Mouse (Mus musculus): ENCODE results near the gene Cct6b.
"Not testable (repeated sequence)": the region's sequence is repeated elsewhere in the genome, so short reads cannot be mapped to it uniquely, and the experiment has no call there.

The Cct6b gene

DNA sequence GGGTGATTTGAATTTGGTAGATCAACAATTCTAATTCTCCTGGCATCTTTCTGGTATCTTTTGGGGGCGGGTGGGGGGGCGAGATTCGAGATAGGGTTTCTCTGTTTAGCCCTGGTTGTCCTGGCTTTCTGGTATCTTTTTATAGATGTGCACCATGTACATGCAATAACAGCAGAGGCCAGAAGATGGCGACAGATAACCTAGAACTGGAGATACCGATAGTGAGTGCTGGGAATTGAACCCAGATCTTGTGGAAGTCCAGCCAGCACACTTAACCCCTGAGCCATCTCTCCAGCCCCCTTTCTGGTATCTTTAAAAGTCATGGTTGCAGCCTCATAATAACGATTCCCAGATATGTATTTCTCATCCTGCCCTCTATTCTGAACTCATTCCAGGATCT is 18.0 kb downstream of the Cct6b start:
- POLR2A ChIA-PET: interaction anchor here in 2 of 4 experiments (0.6 to 1.7 kb wide), 5 partner anchors 18 to 359 kb away, joined by 3 to 5 read pairs (median 4); partner anchors contain the start of genes Cct6b (in 2 of the 2), Zfp830 (in 2 of the 2) and Rad51d (in 1 of the 2)
- CTCF ChIA-PET: interaction anchor here in 3 of 4 experiments (0.9 to 2.4 kb wide), 12 partner anchors 15 to 158 kb away, joined by 3 to 13 read pairs (median 6); partner anchors contain the start of genes Rad51d (in 3 of the 3), Cct6b (in 1 of the 3) and Zfp830 (in 1 of the 3)

DNA sequence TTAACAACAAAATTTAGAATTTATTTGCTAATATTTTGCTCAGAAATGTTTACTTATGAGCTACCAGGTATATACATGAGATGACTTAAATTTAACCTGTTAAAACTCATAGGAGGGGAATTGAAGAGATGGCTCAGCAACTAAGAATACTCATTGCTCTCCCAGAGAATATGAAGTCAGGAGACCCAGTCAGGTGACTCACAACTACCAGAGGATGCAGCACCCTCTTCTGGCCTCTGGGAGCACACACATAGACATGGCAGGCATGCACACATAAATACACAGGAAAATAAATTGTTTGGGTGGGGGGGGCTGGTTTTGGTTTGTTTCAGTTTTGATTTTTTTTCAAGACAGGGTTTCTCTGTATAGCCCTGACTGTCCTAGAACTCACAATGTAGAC is 25.1 kb downstream of the Cct6b start:
- CTCF ChIA-PET: interaction anchor here in 3 of 4 experiments (0.6 to 1.5 kb wide), 3 partner anchors 503 to 1612 kb away, joined by 3 to 6 read pairs (median 3); no protein-coding TSS in a partner anchor
- POLR2A ChIA-PET: no interaction called here

DNA sequence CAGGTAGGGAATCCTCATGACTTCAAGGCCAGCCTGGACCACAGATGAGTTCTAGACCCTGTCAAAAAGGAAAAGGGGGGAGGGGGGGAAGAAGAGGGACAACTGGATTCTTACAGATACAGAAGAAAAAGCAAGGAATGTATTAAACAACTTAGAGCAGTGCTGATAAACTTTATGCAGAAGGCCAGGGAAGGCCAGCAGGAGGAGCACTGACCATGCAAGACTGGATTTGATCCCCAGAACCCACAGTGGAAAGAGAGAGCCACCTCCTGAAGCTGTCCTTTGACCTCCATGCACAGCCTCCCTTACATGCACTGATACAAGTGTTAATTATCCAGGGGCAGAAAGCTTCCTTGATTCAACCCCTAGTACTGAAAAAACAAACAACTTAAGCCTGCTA is 29.9 kb downstream of the Cct6b start:
- POLR2A ChIA-PET: interaction anchor here in 2 of 4 experiments (0.6 to 0.7 kb wide), 3 partner anchors 31 to 230 kb away, joined by 3 to 9 read pairs (median 3); no protein-coding TSS in a partner anchor

DNA sequence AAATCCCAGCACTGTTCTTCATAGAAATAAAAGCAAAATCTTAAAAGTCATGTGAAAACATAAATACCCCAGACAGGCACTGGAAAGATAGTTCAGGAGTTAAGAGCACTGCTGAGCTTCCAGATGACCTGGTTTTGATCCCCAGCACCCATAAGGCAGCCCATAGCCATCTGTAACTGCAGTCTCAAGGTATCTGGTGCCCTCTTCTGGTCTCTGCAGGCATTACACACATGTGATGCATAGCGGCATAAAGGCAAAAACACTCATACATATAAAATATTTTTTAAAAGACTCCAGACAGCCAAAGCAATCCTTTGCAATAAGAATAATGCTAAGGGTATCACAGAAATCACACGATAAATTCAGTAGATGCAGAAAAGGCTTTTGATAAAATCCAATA is 37.3 kb downstream of the Cct6b start:
- ChIA-PET POLR2A (no interaction called here), CTCF (interaction anchor here in 2 of 4 experiments (1.1 to 1.4 kb wide), 3 partner anchors 43 to 492 kb away, joined by 3 to 5 read pairs (median 4); no protein-coding TSS in a partner anchor)

More for the DNA sequence above, 29.9 kb downstream of the Cct6b start:
- CTCF ChIA-PET: interaction anchor here (0.6 to 1.6 kb wide), 9 partner anchors 30 to 499 kb away, joined by 3 to 6 read pairs (median 4); partner anchors contain the start of genes Cct6b (in 2 of the 4) and Zfp830 (in 2 of the 4)

DNA sequence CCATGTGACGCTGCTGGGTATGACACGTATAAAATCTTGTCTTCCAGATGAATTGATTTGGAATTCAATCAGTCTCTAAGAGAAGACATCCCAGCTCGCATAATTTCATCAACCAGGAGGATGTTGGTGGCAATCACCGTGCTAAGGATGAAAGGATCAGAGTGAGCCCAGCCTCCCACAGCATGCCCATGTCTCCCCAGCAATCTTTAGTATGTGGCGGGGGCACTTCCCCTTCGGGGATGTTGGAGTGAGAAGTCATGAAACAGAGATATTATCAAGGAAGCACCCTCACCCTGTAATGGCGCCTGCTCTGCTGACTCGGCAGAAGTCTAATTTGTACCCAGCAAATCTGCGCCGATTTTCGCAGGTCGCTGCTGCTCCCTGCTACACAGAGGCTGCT is 44.8 kb downstream of the Cct6b start:
- ChIA-PET POLR2A (interaction anchor here in 3 of 4 experiments (0.6 to 1.3 kb wide), 3 partner anchors 9 to 446 kb away, joined by 3 to 4 read pairs (median 3); partner anchors contain the start of gene Rad51d (in 1 of the 3)), CTCF (interaction anchor here in 3 of 4 experiments (0.8 to 1.4 kb wide), 3 partner anchors 12 to 195 kb away, joined by 3 read pairs; no protein-coding TSS in a partner anchor)

DNA sequence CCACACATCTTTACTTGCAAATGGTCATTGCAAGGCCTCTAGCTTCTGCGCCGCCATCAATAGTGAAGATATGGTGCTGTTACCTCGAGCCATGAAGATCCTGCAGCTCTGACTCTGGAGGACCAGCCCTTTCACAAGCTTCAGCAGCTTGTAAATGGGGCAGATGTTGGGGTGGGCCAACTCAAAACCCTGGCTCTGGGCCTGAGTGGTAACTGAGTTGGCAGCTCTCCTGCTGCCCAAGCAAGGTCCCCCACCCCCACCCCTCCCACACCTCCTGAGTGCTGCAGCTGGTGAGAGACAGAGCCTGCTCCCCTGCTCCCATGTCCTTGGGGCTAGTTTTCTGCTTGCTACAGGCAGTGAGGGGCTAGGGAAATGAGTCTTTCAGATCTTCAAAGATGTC is 51.4 kb downstream of the Cct6b start:
- ChIA-PET CTCF (no interaction called here), POLR2A (no interaction called here)

DNA sequence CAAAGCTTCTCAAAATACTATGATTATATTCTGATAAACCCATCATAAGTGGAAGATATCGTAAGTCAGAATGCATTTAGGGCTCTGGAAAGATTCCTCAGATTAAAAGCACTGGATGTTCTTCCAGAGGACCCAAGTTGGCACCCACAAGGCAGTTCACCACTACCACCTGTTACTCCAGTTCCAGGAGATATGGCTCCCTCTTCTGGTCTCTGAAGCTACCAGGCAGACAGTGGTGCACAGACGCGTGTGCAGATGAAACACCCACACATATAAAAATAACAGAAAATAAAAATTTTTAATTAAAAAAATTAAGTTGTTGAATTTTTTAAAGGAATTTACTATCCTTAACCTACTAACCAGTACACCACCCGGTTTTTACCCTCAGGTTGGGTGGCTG is 55.2 kb downstream of the Cct6b start:
- ChIA-PET POLR2A (no interaction called here), CTCF (interaction anchor here in 2 of 4 experiments (0.7 to 1.7 kb wide), 3 partner anchors 10 to 96 kb away, joined by 3 to 5 read pairs (median 3); no protein-coding TSS in a partner anchor)

DNA sequence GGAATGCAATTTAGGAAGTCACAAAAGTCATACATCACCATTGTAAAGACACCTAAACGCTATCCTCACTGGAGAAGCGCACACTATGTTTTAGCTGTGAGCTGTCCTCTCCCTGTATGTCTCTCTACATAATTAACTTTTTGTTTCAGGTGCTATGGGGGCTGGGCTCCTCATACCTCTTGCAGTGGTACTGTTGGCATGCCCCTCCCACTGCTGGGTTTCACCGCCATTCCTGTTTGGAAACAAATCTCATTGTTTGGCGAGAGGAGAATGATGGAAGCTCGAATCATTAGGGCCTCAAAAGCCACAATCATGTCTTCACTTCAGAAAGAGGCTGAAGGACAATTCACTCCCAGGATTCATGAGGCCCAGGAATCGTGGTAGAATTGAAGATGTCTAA is 59.0 kb downstream of the Cct6b start:
- ChIA-PET CTCF (no interaction called here), POLR2A (no interaction called here)

DNA sequence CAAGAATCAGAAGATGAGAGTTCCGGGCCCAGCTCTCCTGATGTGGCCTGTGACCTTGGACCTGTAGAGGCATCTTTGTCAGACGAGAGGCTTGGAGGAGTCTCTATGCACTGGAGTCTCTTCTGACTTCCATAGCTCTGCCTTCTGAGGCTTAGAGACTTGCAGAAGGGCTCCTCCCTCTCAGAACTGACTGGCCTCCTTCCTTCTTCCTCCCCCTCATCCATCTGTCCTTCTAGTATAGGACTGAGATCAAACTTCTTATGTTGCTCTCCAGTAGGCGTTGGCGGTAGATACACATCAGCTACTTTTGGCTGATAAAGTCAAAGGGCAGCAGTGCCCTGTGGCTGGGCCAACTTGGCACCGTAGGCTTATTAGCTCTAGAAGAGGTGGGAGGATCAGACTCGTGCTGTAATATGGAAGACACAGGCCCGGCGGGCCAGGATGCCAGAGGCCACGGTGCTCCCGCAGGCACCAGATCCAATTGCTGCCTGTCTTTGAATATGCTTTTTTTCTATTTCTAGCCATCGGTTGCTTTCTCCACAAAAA is 64.2 kb downstream of the Cct6b start:
- POLR2A ChIA-PET: interaction anchor here in 1 of 4 experiments (1.3 kb wide), 1 partner anchor 68 kb away, joined by 3 read pairs; no protein-coding TSS in a partner anchor
- CTCF ChIA-PET: interaction anchor here in 1 of 4 experiments (1.6 kb wide), 1 partner anchor 464 kb away, joined by 3 read pairs; no protein-coding TSS in a partner anchor

DNA sequence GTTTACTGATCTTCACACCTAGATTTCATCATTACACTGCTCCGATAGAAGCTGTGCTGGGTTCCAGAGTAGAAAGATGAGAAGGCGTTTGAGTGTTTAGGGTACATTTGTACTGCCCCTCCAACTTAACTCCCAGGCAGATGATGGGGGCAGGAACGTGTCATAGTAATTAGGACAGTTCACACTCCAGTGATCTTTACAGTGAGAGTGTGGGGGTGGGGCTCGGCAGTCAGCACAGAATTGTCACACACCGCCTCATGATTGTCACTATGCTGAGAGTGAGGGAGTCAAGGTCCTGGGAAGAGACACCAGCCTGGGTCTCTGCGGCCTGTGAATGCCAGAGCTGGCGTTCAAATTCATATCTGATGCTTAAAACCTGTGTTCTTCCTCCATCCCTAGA is 68.2 kb downstream of the Cct6b start:
- ChIA-PET CTCF (no interaction called here), POLR2A (interaction anchor here in 1 of 4 experiments (0.9 to 1.1 kb wide), 2 partner anchors 44 to 74 kb away, joined by 3 to 5 read pairs; no protein-coding TSS in a partner anchor)

DNA sequence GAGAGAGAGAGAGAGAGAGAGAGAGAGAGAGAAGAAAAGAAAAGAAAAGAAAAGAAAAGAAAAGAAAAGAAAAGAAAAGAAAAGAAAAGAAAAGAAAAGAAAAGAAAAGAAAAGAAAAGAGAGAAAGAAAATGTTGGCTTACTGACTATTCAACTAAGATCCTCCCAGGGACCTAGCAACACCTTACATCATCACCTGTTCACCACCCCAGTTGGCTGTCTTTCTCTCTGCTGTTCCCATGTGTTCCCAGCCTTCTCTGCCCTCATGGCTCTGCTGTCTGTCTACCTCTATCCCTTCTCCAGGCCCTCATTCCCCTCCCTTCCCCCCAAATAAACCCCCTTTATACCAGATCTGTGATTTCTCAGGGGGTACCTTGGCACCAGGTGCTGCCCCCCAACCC is 69.2 kb downstream of the Cct6b start:
- CTCF ChIA-PET, POLR2A ChIA-PET: not testable (repeated sequence)

DNA sequence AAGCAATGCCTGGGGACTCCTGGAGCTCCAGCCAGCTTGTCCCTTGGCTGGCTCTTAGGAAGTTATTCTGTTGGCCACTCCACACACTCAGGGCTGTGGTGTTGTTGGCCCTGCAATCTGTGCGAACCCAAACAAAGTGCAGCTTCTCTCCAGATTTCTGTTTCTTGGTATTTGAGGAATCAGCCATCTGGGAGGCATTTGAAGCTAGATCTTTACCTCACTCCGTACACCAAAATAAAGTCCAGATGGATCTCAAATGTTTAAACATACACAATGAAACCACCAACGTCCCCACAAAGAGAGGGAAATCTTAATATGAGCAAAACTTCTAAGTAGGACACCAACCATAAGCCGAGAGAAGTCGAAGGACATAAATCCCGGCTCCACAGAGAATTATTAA is 71.5 kb downstream of the Cct6b start:
- CTCF ChIA-PET: interaction anchor here in 1 of 4 experiments (0.6 kb wide), 1 partner anchor 461 kb away, joined by 3 read pairs; no protein-coding TSS in a partner anchor

DNA sequence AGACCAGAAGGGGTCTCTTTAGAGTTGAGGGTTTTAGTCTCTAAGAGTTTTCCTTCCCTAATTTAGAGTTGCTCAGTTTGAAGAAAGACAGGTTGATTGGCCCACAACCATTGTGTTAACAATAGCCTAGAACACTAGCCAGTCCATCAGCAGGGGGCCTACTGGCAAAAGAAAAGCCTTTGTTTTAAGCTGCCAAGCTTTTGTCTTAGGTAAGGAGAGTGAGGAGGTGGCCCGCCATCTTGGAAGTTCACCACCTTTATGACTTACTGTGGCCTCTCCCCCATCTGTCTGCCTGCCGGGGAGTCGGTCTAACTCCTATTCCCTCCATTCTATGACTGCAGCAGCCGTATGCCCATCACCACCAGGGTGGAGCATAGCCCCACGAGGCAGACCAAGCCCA is 73.6 kb downstream of the Cct6b start:
- ChIA-PET CTCF (interaction anchor here in 2 of 4 experiments (0.6 to 1.4 kb wide), 2 partner anchors 196 to 200 kb away, joined by 3 to 5 read pairs; partner anchors contain the start of gene Rad51d (in 1 of the 2)), POLR2A (interaction anchor here in 1 of 4 experiments (0.6 kb wide), 1 partner anchor 214 kb away, joined by 4 read pairs; no protein-coding TSS in a partner anchor)

More for the DNA sequence above, 71.5 kb downstream of the Cct6b start:
- POLR2A ChIA-PET: no interaction called here

DNA sequence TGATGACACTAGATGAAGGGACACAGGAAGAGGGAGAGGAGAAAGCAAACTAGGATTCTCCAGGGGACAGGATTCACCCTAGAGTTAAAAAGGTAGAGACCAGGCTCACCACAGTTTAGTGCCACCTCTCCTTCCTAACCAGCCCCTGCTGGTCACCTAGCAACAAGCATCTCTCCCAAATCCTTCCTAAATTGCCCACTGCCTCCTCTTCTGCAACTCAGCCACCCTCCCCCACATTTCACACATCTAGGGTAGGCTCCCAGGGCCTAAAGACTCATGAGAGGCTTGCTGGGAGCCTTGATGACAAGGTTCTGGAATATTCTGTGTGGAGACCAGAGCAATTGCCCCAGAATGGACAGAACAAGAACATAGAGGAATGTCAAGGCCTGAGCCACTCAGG is 76.5 kb downstream of the Cct6b start:
- ChIA-PET CTCF (no interaction called here), POLR2A (no interaction called here)

DNA sequence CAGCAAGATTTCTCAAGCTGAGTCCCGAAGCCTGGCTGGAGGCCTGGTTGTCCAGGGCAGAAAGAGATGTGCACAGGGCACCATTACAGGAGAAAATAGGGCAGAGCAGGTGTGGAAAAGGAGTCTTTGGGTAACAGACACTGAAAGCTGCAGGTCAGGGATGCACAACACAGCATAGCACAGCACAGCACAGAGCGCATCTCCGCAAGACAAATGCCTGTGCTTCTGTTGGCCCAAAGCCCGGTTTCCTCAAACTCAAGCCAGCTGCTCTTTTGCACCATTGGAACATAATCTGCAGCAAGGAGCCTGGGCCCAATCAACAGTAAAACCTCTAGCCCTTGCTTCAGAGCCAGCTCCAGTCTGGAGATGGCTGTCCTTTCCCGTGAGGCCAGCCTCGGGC is 79.4 kb downstream of the Cct6b start:
- POLR2A ChIA-PET: no interaction called here
- CTCF ChIA-PET: interaction anchor here in 3 of 4 experiments (1.0 to 1.8 kb wide), 4 partner anchors 24 to 71 kb away, joined by 4 to 7 read pairs (median 5); no protein-coding TSS in a partner anchor

DNA sequence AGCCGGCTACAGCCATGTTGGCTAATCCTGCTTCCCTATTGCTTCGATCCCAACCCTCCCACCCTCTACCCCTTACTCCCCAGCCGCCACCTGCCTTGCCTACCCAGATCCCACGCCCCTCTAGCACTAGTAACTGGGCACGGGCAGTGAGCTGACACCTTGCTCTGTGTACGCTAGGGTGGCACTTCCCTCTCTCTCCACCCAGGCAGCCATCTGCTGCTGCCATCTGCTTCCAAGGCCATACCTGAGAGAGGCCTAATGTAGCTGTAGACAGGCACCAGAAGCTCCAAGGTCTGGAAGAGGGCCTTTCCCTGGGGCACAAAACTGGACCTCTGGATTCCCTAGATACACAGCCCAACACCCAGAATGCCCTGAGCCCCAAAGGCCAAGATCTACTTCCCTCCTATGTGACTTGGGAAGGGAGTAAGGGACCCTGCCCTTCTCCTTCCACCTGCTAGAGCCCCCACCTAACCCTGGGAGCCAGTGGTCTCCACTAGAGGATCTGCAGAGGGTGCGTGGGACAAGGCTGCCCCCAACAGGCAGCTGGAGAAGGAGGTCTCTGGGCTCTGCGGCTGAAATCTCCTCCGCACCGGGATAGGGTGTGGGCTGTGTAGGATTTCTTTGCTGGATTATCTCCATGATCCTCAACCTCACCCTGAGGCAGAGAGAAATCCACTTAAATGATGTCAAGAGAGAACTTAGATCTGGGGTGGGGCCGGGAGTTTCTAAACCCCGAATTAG is 80.2 kb downstream of the Cct6b start:
- POLR2A ChIA-PET: no interaction called here
- CTCF ChIA-PET: interaction anchor here in 3 of 4 experiments (0.7 to 1.8 kb wide), 7 partner anchors 23 to 448 kb away, joined by 3 to 7 read pairs (median 5); no protein-coding TSS in a partner anchor

DNA sequence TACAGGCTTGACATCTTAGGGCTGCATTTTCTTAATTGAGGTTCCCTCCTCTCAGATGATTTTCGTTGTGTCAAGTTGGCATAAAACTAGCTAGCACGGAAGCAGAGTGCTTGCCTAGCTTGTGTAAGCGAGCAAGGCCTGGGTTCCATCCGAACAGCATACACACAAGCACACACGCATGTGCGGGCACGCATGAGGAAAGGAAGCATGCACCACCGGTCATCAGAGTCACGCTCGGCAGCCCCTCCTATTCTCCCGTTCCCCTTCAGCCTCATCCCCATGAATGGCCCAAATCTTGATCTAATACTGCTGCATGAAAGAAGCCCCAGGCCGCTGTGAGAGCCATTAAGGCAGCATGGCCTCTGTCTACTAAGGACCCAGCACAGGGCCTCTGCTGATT is 85.6 kb downstream of the Cct6b start:
- ChIA-PET CTCF (interaction anchor here in 2 of 4 experiments (0.6 to 1.0 kb wide), 2 partner anchors 65 to 1147 kb away, joined by 3 read pairs; no protein-coding TSS in a partner anchor), POLR2A (interaction anchor here in 2 of 4 experiments (1.0 to 1.8 kb wide), 2 partner anchors 10 to 213 kb away, joined by 3 read pairs; no protein-coding TSS in a partner anchor)

Measured in embryonic stem cell, embryonic (primary cell).